Mouse (Mus musculus): ENCODE data around the gene Kif13a.

- TF ChIP-seq CTCF (IDR thresholded peaks at IDR 0.05; ENCODE audit: borderline replicate concordance, insufficient read depth, low read depth, low read length) (no peak), POLR2A (IDR thresholded peaks at IDR 0.05; ENCODE audit: borderline replicate concordance, insufficient read depth, low read length) (no peak)
Measured at GRCm38 (mm10) chr13:46735219-46735807, 194.4 kb downstream of the Kif13a start.

All from cerebellum, adult 2 months (tissue).